Mouse (Mus musculus) cerebellum, adult 2 months (tissue): ENCODE measurements around the gene Cdc14a.

Experiments used
- CTCF ChIP-seq: fragments of 200-500 bp; IDR thresholded peaks from 2 replicates; pipeline ENCODE4 v1.5.1; 2011; ENCODE audit warnings: low read depth, mild to moderate bottlenecking, control low read depth, low read length, moderate library complexity, borderline replicate concordance; ENCODE audit not compliant: insufficient read depth
- POLR2A ChIP-seq: fragments of 200-500 bp; IDR thresholded peaks from 2 replicates; pipeline ENCODE4 v1.6.1; 2011; ENCODE audit warnings: low read length, control low read depth, borderline replicate concordance; ENCODE audit not compliant: insufficient read depth

DNA sequence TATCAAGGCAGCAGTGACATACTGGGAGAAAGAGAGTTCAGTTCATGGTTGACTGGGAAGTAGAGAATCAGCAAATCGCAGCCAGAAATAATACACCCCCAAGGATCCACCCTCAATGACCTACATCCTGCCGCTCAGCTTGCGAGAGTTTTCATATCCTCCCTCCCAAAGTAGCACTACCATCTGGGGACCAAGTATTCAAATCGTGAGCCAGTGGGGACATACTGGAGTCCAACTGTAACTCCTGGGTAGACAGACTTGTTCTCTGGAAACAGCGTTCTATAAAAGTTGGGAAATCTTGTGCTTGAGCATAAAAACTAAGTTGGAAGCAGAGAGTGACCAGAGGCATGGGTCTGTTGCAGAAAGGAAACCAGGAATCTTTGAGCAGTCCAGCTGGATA, 191.1 kb downstream of the Cdc14a start:
- TF ChIP-seq CTCF (no peak), POLR2A (no peak)
